Mouse (Mus musculus): ENCODE measurements around the gene Sapcd1.

Sapcd1 gene

GRCm38 (mm10) chr17:35027277-35028068, at the start of gene Sapcd1:
TSS of gene Sapcd1 (minus strand) at chr17:35028016.
- DNase-seq = peak; percentile 89 to 95

- DNase-seq = no peak
These were observed 49.5 kb upstream of the Sapcd1 start for GRCm38 (mm10) chr17:35077285-35077684.

GRCm38 (mm10) chr17:35076507-35077176, 48.8 kb upstream of the Sapcd1 start, which contains the start of gene Ly6g6e:
TSS of gene Ly6g6e (plus strand) at chr17:35076902.
- no peak for DNase-seq

- peak; percentile 80 to 85 for DNase-seq
These were observed 46.3 kb upstream of the Sapcd1 start for GRCm38 (mm10) chr17:35074097-35074496.

GRCm38 (mm10) chr17:35071454-35071853, 43.6 kb upstream of the Sapcd1 start:
- DNase-seq = peak; percentile 43 to 46

GRCm38 (mm10) chr17:35070556-35071229, 42.9 kb upstream of the Sapcd1 start:
- peak; percentile 86 to 89 for DNase-seq

- peak in 1 of 2 experiments; percentile 47 for DNase-seq
These were observed 40.5 kb upstream of the Sapcd1 start for GRCm38 (mm10) chr17:35068213-35068914.

GRCm38 (mm10) chr17:35066084-35066483, 38.3 kb upstream of the Sapcd1 start, which contains the start of gene Mpig6b:
TSS of gene Mpig6b (minus strand) at chr17:35066184.
- peak in 1 of 2 experiments; percentile 12 for DNase-seq

- DNase-seq = peak; percentile 51 to 55
These were observed 37.4 kb upstream of the Sapcd1 start, which contains the start of gene Ly6g6c for GRCm38 (mm10) chr17:35064951-35065947. TSS of gene Ly6g6c (plus strand) at chr17:35065388.

- peak; percentile 82 to 85 for DNase-seq
These were observed 36.6 kb upstream of the Sapcd1 start for GRCm38 (mm10) chr17:35064378-35064877.

- peak; percentile 82 to 88 for DNase-seq
These were observed 35.6 kb upstream of the Sapcd1 start for GRCm38 (mm10) chr17:35063466-35063865.

GRCm38 (mm10) chr17:35061299-35061698, 33.5 kb upstream of the Sapcd1 start:
- no peak for DNase-seq

GRCm38 (mm10) chr17:35060737-35061297, 33.0 kb upstream of the Sapcd1 start:
- DNase-seq = peak; percentile 51 to 63

- peak in 1 of 2 experiments; percentile 54 for DNase-seq
These were observed 32.3 kb upstream of the Sapcd1 start for GRCm38 (mm10) chr17:35060071-35060470.

GRCm38 (mm10) chr17:35058911-35059892, 31.4 kb upstream of the Sapcd1 start, which contains the start of gene Ddah2:
TSS of gene Ddah2 (plus strand) at chr17:35059035.
- DNase-seq = peak; percentile 97 to 98

GRCm38 (mm10) chr17:35058316-35058715, 30.5 kb upstream of the Sapcd1 start:
- DNase-seq = peak in 1 of 2 experiments; percentile 27

GRCm38 (mm10) chr17:35057090-35057489, 29.3 kb upstream of the Sapcd1 start:
- DNase-seq = no peak

- no peak for DNase-seq
These were observed 28.1 kb upstream of the Sapcd1 start for GRCm38 (mm10) chr17:35055691-35056495.
